Mouse (Mus musculus) brain, embryonic 14.5 days (tissue): ENCODE data around the gene Zfp740.

Experiments used
- CTCF ChIP-seq: fragments of 200-500 bp; IDR thresholded peaks from 2 replicates; pipeline ENCODE4 v1.5.1; 2012; ENCODE audit warnings: inconsistent platforms, mild to moderate bottlenecking, moderate library complexity, borderline replicate concordance; ENCODE audit not compliant: insufficient read depth, insufficient read length; ENCODE audit errors: extremely low read depth
- POLR2A ChIP-seq: fragments of 200-500 bp; IDR thresholded peaks from 2 replicates; pipeline ENCODE4 v1.6.1; 2012; ENCODE audit warnings: mild to moderate bottlenecking, inconsistent platforms, borderline replicate concordance; ENCODE audit not compliant: poor library complexity, insufficient read depth, insufficient read length, severe bottlenecking; ENCODE audit errors: extremely low read depth

DNA sequence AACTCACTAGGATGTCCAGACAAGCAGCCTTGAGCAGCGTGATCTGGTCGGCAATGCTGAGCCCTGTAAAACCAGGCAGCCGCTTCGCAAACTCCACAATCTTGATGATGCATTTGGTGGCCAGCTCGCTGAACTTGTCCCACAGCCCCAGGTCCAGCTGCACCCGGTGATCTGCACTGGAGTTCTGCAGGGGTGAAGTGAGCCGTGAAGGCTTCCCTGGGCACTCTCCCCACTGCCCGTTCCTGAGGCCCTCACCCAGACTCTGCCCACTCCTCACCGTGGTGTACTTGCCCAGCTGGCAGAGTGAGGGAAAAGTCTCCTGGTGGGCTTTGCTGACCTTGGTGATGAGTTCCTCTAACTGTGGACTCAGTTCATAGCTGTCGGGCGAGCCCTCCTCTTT lies 36.8 kb downstream of the Zfp740 start:
- TF ChIP-seq CTCF (no peak), POLR2A (no peak)
